Mouse (Mus musculus) stomach, embryonic 14.5 days (tissue): ENCODE measurements around the gene Tnip2. TPM values are rescaled to one million over a fixed set of nuclear protein-coding genes. Genes with fewer than 3 reads are reported as not detected.
A peak's percentile ranks its signal among the peaks of the same experiment; 100 is the strongest.

Experiments
- ATAC-seq: fragments of 200-750 bp; cut with Nextera tagmentation; 2 replicates; pipeline ENCODE4 v1.8.0; 2017; ENCODE audit warnings: low read depth, moderate TSS enrichment; ENCODE audit not compliant: insufficient number of reproducible peaks, insufficient read depth, low FRiP score
- H3K27ac ChIP-seq: fragments of 300-500 bp; sonication (generic); 2 replicates; pipeline ENCODE4 v1.5.1; 2014; ENCODE audit warnings: mild to moderate bottlenecking, low read length, moderate library complexity, mixed read lengths
- H3K27me3 ChIP-seq: fragments of 300-500 bp; sonication (generic); 2 replicates; pipeline ENCODE4 v1.6.1; 2014; ENCODE audit warnings: low read length, control low read depth, mixed read lengths; ENCODE audit not compliant: control insufficient read depth, insufficient read depth
- H3K36me3 ChIP-seq: fragments of 300-500 bp; sonication (generic); 2 replicates; pipeline ENCODE4 v1.6.1; 2014; ENCODE audit warnings: mild to moderate bottlenecking, control low read depth, low read length, moderate library complexity, mixed read lengths; ENCODE audit not compliant: control insufficient read depth, insufficient read depth
- H3K4me1 ChIP-seq: fragments of 300-500 bp; sonication (generic); 2 replicates; pipeline ENCODE4 v1.6.1; 2014; ENCODE audit warnings: low read length, control low read depth, mixed read lengths; ENCODE audit not compliant: control insufficient read depth, insufficient read depth
- H3K4me2 ChIP-seq: fragments of 300-500 bp; sonication (generic); replicated peaks from 2 replicates; pipeline ENCODE4 v1.6.1; 2014; ENCODE audit warnings: low read depth, low read length, control low read depth
- H3K4me3 ChIP-seq: fragments of 300-500 bp; sonication (generic); 2 replicates; pipeline ENCODE4 v1.5.1; 2014; ENCODE audit warnings: low read depth, low read length, control low read depth
- H3K9ac ChIP-seq: fragments of 300-500 bp; sonication (generic); replicated peaks from 2 replicates; pipeline ENCODE4 v1.6.1; 2014; ENCODE audit warnings: low read depth, mild to moderate bottlenecking, control low read depth, low read length, moderate library complexity, mixed read lengths
- H3K9me3 ChIP-seq: fragments of 300-500 bp; sonication (generic); 2 replicates; pipeline ENCODE4 v1.6.1; 2016; ENCODE audit warnings: low read depth, low read length, control low read depth; ENCODE audit not compliant: control insufficient read depth
- WGBS: fragments of 180-500 bp; shearing (Covaris S2); extraction: QIAGEN DNeasy Blood & Tissue Kit; methylation state at CpG from one replicate; pipeline ENCODE4 v1.1.7; 2014; 5-methylcytosine and 5-hydroxymethylcytosine counted together
- polyA plus RNA-seq: library from polyadenylated mRNA; unstranded; fragments of >200 nt; fragmentation: Nextera tagmentation; extraction: Ambion mirVana; gene quantifications from 2 replicates; pipeline ENCODE4 v1.2.1, GENCODE M21; 2014

Gene Tnip2
- polyA plus RNA-seq, 1 experiment from 2014 or later, result 23.8 TPM

- H3K4me1 ChIP-seq, result peaks cover 3% of the 10 kb centered on the region; the same call in 1 of the 2 replicates
- ATAC-seq, result no peak
- H3K4me2 ChIP-seq, result no peak overlapping the region
- H3K27ac ChIP-seq, result no peak overlapping the region
- H3K27me3 ChIP-seq, result no peaks in the 10 kb centered on the region
- no peaks in the 10 kb centered on the region for H3K9me3 ChIP-seq
- H3K36me3 ChIP-seq, result no peaks in the 10 kb centered on the region
- no peak overlapping the region for H3K9ac ChIP-seq
- WGBS, result 82% methylated on average over 9 of the region's 9 CpGs
- H3K4me3 ChIP-seq, result no peak overlapping the region
Observed at GRCm38 (mm10) chr5:34519389-34519910, 5.7 kb upstream of the Tnip2 start.

GRCm38 (mm10) chr5:34517913-34518312 is 4.1 kb upstream of the Tnip2 start:
- Histone ChIP-seq H3K4me1 (peaks cover 3% of the 10 kb centered on the region; the same call in 1 of the 2 replicates), H3K9ac (no peak overlapping the region), H3K4me3 (no peak overlapping the region), H3K27ac (no peak overlapping the region), H3K9me3 (no peaks in the 10 kb centered on the region), H3K4me2 (no peak overlapping the region), H3K27me3 (no peaks in the 10 kb centered on the region), H3K36me3 (no peaks in the 10 kb centered on the region)
- WGBS, result 32% methylated on average over 3 of the region's 3 CpGs
- ATAC-seq, result no peak

GRCm38 (mm10) chr5:34515096-34515495 is 1.3 kb upstream of the Tnip2 start:
- H3K27me3 ChIP-seq, result no peaks in the 10 kb centered on the region
- no peaks in the 10 kb centered on the region for H3K4me1 ChIP-seq
- H3K27ac ChIP-seq, result no peak overlapping the region
- H3K9me3 ChIP-seq, result no peaks in the 10 kb centered on the region
- H3K36me3 ChIP-seq, result no peaks in the 10 kb centered on the region
- H3K4me2 ChIP-seq, result no peak overlapping the region
- H3K4me3 ChIP-seq, result no peak overlapping the region
- no peak overlapping the region for H3K9ac ChIP-seq
- ATAC-seq, result no peak

- Histone ChIP-seq H3K36me3 (no peaks in the 10 kb centered on the region), H3K9ac (0 out of 2 replicates have a peak overlapping the region, but pooled peaks have one; percentile 25), H3K4me3 (peak overlapping the region; percentile 89), H3K9me3 (no peaks in the 10 kb centered on the region), H3K27ac (no peak overlapping the region), H3K4me1 (no peaks in the 10 kb centered on the region), H3K4me2 (peak overlapping the region; percentile 92), H3K27me3 (no peaks in the 10 kb centered on the region)
- 14% methylated on average over 7 of the region's 7 CpGs for WGBS
- no peak for ATAC-seq
Observed at GRCm38 (mm10) chr5:34514218-34514566, 401 bp upstream of the Tnip2 start.

GRCm38 (mm10) chr5:34512486-34512885 is 1.3 kb downstream of the Tnip2 start:
- no peak overlapping the region for H3K27ac ChIP-seq
- no peak overlapping the region for H3K9ac ChIP-seq
- no peaks in the 10 kb centered on the region for H3K9me3 ChIP-seq
- no peak for ATAC-seq
- H3K36me3 ChIP-seq, result no peaks in the 10 kb centered on the region
- H3K27me3 ChIP-seq, result no peaks in the 10 kb centered on the region
- WGBS, result 86% methylated on average over 3 of the region's 3 CpGs
- H3K4me2 ChIP-seq, result peak overlapping the region; percentile 92; the same call in 1 of the 2 replicates
- H3K4me1 ChIP-seq, result no peaks in the 10 kb centered on the region
- no peak overlapping the region for H3K4me3 ChIP-seq

- no peak overlapping the region for H3K4me3 ChIP-seq
- H3K4me2 ChIP-seq, result no peak overlapping the region
- H3K27ac ChIP-seq, result no peak overlapping the region
- ATAC-seq, result no peak
- H3K9me3 ChIP-seq, result no peaks in the 10 kb centered on the region
- 84% methylated on average over 6 of the region's 6 CpGs for WGBS
- no peak overlapping the region for H3K9ac ChIP-seq
- no peaks in the 10 kb centered on the region for H3K4me1 ChIP-seq
- H3K27me3 ChIP-seq, result no peaks in the 10 kb centered on the region
- peaks cover 8% of the 10 kb centered on the region for H3K36me3 ChIP-seq
Observed at GRCm38 (mm10) chr5:34502821-34503220, 11.0 kb downstream of the Tnip2 start.

GRCm38 (mm10) chr5:34502411-34502810 is 11.4 kb downstream of the Tnip2 start:
- Histone ChIP-seq H3K9ac (no peak overlapping the region), H3K4me2 (no peak overlapping the region)

GRCm38 (mm10) chr5:34501588-34501987 is 12.2 kb downstream of the Tnip2 start:
- no peak overlapping the region for H3K9ac ChIP-seq
- no peak overlapping the region for H3K27ac ChIP-seq
- peaks cover 8% of the 10 kb centered on the region for H3K36me3 ChIP-seq
- H3K9me3 ChIP-seq, result no peaks in the 10 kb centered on the region
- no peaks in the 10 kb centered on the region for H3K4me1 ChIP-seq
- no peak overlapping the region for H3K4me3 ChIP-seq
- no peaks in the 10 kb centered on the region for H3K27me3 ChIP-seq
- ATAC-seq, result no peak
- no peak overlapping the region for H3K4me2 ChIP-seq
- WGBS, result 74% methylated on average over 3 of the region's 3 CpGs

More at GRCm38 (mm10) chr5:34502411-34502810, 11.4 kb downstream of the Tnip2 start:
- WGBS, result 82% methylated on average over 1 of the region's 1 CpGs
- Histone ChIP-seq H3K9me3 (no peaks in the 10 kb centered on the region), H3K4me3 (no peak overlapping the region), H3K27ac (no peak overlapping the region), H3K27me3 (no peaks in the 10 kb centered on the region), H3K4me1 (no peaks in the 10 kb centered on the region), H3K36me3 (peaks cover 8% of the 10 kb centered on the region)
- no peak for ATAC-seq

- no peak for ATAC-seq
- 75% methylated on average over 5 of the region's 5 CpGs for WGBS
Observed at GRCm38 (mm10) chr5:34500886-34501285, 12.9 kb downstream of the Tnip2 start.

More at GRCm38 (mm10) chr5:34500886-34501285, 12.9 kb downstream of the Tnip2 start:
- no peak overlapping the region for H3K4me2 ChIP-seq
- no peak overlapping the region for H3K9ac ChIP-seq
- no peak overlapping the region for H3K27ac ChIP-seq
- no peaks in the 10 kb centered on the region for H3K4me1 ChIP-seq
- no peak overlapping the region for H3K4me3 ChIP-seq
- no peaks in the 10 kb centered on the region for H3K27me3 ChIP-seq
- peaks cover 8% of the 10 kb centered on the region for H3K36me3 ChIP-seq
- no peaks in the 10 kb centered on the region for H3K9me3 ChIP-seq
